8 mouse cellular contexts compared by ENCODE assay signal in the genomic region with DNA sequence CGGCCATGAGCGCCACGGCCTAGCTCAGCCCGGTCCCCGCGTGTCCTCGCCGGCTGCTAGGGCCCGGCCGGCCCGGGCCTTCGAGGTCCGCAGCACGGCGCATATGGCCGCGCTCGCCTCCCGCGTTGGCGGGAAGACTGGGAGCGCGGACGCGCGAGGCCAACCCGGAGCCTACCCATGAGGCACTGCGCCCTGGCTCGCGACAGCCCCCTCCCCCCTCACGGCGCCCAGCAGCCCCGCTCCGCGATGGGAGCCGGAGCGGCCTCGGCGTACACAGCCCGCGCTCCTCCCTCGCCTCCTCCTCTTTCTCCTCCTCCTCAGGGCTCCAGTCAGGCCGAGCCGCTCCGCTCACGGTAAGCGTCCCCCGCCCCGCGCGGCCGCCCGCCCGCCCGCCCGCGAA. TPM values are rescaled to one million over a fixed set of nuclear protein-coding genes. Genes with fewer than 3 reads are reported as not detected.
DNase-seq lines count a peak whose midpoint lies in the region; ATAC-seq and TF ChIP-seq lines count a peak whose summit lies in the region.

A gene (plus strand): TSS at position 184 of the 400 bp plus-strand sequence.

- H3K27ac ChIP-seq in forebrain, embryonic 13.5 days, result peak within 1 kb of the TSS; percentile 98
- peak within 1 kb of the TSS; percentile 96 for H3K27ac ChIP-seq in liver, postnatal 0 days (ENCODE audit: low read depth)
- peak within 1 kb of the TSS; percentile 100 for H3K27ac ChIP-seq in neural tube, embryonic 14.5 days (ENCODE audit: low read depth, low read length)

- H3K9me3 ChIP-seq in E14TG2a.4 (ENCODE audit: low read length), result peaks cover 46% of the 10 kb centered on the region
- H3K9me3 ChIP-seq in forebrain, embryonic 13.5 days (replicated peaks), result 0 out of 2 replicates have a peak, but pooled peaks cover 7% of the 10 kb centered on the region
- no peaks in the 10 kb centered on the region; the same call in 1 of the 2 replicates for H3K9me3 ChIP-seq in liver, postnatal 0 days (ENCODE audit: low read length)
- no peaks in the 10 kb centered on the region for H3K9me3 ChIP-seq in neural tube, embryonic 14.5 days (ENCODE audit: control insufficient read depth, low read length)

- peak; percentile 99 for ATAC-seq in forebrain, embryonic 13.5 days
- peak; percentile 98 for ATAC-seq in liver, postnatal 0 days
- peak; percentile 98 for ATAC-seq in neural tube, embryonic 14.5 days (ENCODE audit: low read depth)

- DNase-seq in c-Kit-positive CD71-positive TER-119-positive erythroid progenitor cells, embryonic 14.5 days (ENCODE audit: low spot score), result peak; percentile 76
- DNase-seq in heart, postnatal 10 days, result peak; percentile 93 to 95
- DNase-seq in large intestine, adult 2 months (ENCODE audit: low read depth, low spot score), result peak; percentile 57
- peak; percentile 92 for DNase-seq in liver, postnatal 0 days
- peak; percentile 94 for DNase-seq in testis, postnatal 10 days (ENCODE audit: low spot score)

- peak within 1 kb of the TSS; percentile 85 for H3K4me3 ChIP-seq in E14TG2a.4 (replicated peaks; ENCODE audit: low read length)
- peak within 1 kb of the TSS; percentile 71 for H3K4me3 ChIP-seq in forebrain, embryonic 13.5 days
- H3K4me3 ChIP-seq in liver, postnatal 0 days (ENCODE audit: low read depth, low read length), result peak within 1 kb of the TSS; percentile 65
- peak within 1 kb of the TSS; percentile 67 for H3K4me3 ChIP-seq in neural tube, embryonic 14.5 days (ENCODE audit: low read depth, low read length)

- TF ChIP-seq CTCF in E14TG2a.4 (conservative IDR thresholded peaks at IDR 0.05; ENCODE audit: low read length), result no peak
- TF ChIP-seq CTCF in liver, postnatal 0 days (IDR thresholded peaks at IDR 0.05; ENCODE audit: low read depth), result no peak

- intact Hi-C loops in heart, postnatal 10 days (cut with DNase I), result loop anchor here (5.0 kb wide), 1 partner anchor 142 kb away; no protein-coding TSS in a partner anchor

- peak within 1 kb of the TSS; percentile 86 for H3K4me2 ChIP-seq in forebrain, embryonic 13.5 days
- peak within 1 kb of the TSS; percentile 77 for H3K4me2 ChIP-seq in liver, postnatal 0 days (ENCODE audit: low read depth, low read length)
- H3K4me2 ChIP-seq in neural tube, embryonic 14.5 days (ENCODE audit: low read depth, low read length), result peak within 1 kb of the TSS; percentile 53

- no peaks in the 10 kb centered on the region for H3K27me3 ChIP-seq in E14TG2a.4 (ENCODE audit: insufficient read depth, low read length)
- no peaks in the 10 kb centered on the region for H3K27me3 ChIP-seq in forebrain, embryonic 13.5 days
- H3K27me3 ChIP-seq in liver, postnatal 0 days (ENCODE audit: insufficient read depth, low read length), result no peaks in the 10 kb centered on the region
- H3K27me3 ChIP-seq in neural tube, embryonic 14.5 days (ENCODE audit: control insufficient read depth, insufficient read depth, low read length), result no peaks in the 10 kb centered on the region

- H3K4me1 ChIP-seq in E14TG2a.4 (replicated peaks; ENCODE audit: low read depth, low read length), result peaks cover 32% of the 10 kb centered on the region
- peaks cover 15% of the 10 kb centered on the region for H3K4me1 ChIP-seq in forebrain, embryonic 13.5 days
- peaks cover 11% of the 10 kb centered on the region for H3K4me1 ChIP-seq in liver, postnatal 0 days (ENCODE audit: insufficient read depth)
- peaks cover 11% of the 10 kb centered on the region for H3K4me1 ChIP-seq in neural tube, embryonic 14.5 days (ENCODE audit: control insufficient read depth, insufficient read depth, low read length)

- peak within 1 kb of the TSS; percentile 90 for H3K9ac ChIP-seq in forebrain, embryonic 13.5 days
- H3K9ac ChIP-seq in liver, postnatal 0 days (replicated peaks), result peak within 1 kb of the TSS; percentile 82
- H3K9ac ChIP-seq in neural tube, embryonic 14.5 days (replicated peaks; ENCODE audit: low read depth, low read length), result peak within 1 kb of the TSS; percentile 97

- no peak for TF ChIP-seq EP300 in liver, postnatal 0 days (IDR thresholded peaks at IDR 0.05; ENCODE audit: low read depth)

- under 1% methylated on average over 38 of the region's 57 CpGs for WGBS in forebrain, embryonic 13.5 days
- under 1% methylated on average over 41 of the region's 57 CpGs for WGBS in large intestine, adult 2 months
- 1% methylated on average over 39 of the region's 57 CpGs for WGBS in liver, postnatal 0 days (ENCODE audit: insufficient replicate concordance)
- under 1% methylated on average over 34 of the region's 57 CpGs for WGBS in neural tube, embryonic 14.5 days

- 0 out of 2 replicates have a peak, but pooled peaks cover 4% of the 10 kb centered on the region for H3K36me3 ChIP-seq in E14TG2a.4 (ENCODE audit: insufficient read depth, low read length)
- H3K36me3 ChIP-seq in forebrain, embryonic 13.5 days (ENCODE audit: poor library complexity, severe bottlenecking), result no peaks in the 10 kb centered on the region
- no peaks in the 10 kb centered on the region for H3K36me3 ChIP-seq in liver, postnatal 0 days (replicated peaks; ENCODE audit: insufficient read depth, low read length)
- no peaks in the 10 kb centered on the region for H3K36me3 ChIP-seq in neural tube, embryonic 14.5 days (ENCODE audit: control insufficient read depth, insufficient read depth, low read length)

RNA-seq across cellular contexts. Expression of the gene that starts here (rescaled TPM):
- polyA plus RNA-seq in forebrain, embryonic 13.5 days (2015; fragmentation: Nextera tagmentation; extraction: Ambion mirVana), result 51.0 and 51.8 TPM in 2 replicates
- total RNA-seq in heart, postnatal 10 days (2021), result 10 to 100 TPM; 29.4 to 34.2 TPM
- polyA plus RNA-seq in large intestine, adult 2 months (2012; rRNA removed), result 5.0 and 6.7 TPM in 2 replicates
- 6.9 and 7.7 TPM in 2 replicates for polyA plus RNA-seq in liver, postnatal 0 days (2015; fragmentation: Nextera tagmentation; extraction: Ambion mirVana)
- polyA plus RNA-seq in neural tube, embryonic 14.5 days (2014; fragmentation: Nextera tagmentation; extraction: Ambion mirVana), result 60.1 and 62.3 TPM in 2 replicates

Comparison
In these comparisons a context has a peak if more than half of its experiments do, and no peak if none do; other contexts are left out.
1. Peak in every context shown above with its lines: DNase-seq, ATAC-seq, H3K4me3 ChIP-seq and H3K27ac ChIP-seq.